Mouse (Mus musculus) kidney, postnatal 0 days (tissue): Measurements from ENCODE around the gene Chrdl2. TPM values are rescaled to one million over a fixed set of nuclear protein-coding genes. Genes with fewer than 3 reads are reported as not detected.
A peak's percentile ranks its signal among the peaks of the same experiment; 100 is the strongest.

Experiments used
- ATAC-seq: fragments of 200-750 bp; cut with Nextera tagmentation; replicated peaks from 2 replicates; pipeline ENCODE4 v1.8.0; 2017; ENCODE audit warnings: low read depth, moderate number of reproducible peaks, moderate TSS enrichment, moderate library complexity; ENCODE audit not compliant: low FRiP score
- DNase-seq: peaks from one replicate; pipeline ENCODE4 v3.0.0-alpha.2; 2016; ENCODE audit warnings: low spot score
- H3K27ac ChIP-seq: fragments of 300-500 bp; sonication (generic); 2 replicates; pipeline ENCODE4 v1.5.1; 2014; ENCODE audit warnings: mild to moderate bottlenecking
- H3K27me3 ChIP-seq: fragments of 300-500 bp; sonication (generic); 2 replicates; pipeline ENCODE4 v1.6.1; 2014; ENCODE audit warnings: low read length, mixed read lengths; ENCODE audit not compliant: insufficient read depth
- H3K36me3 ChIP-seq: fragments of 300-500 bp; sonication (generic); 2 replicates; pipeline ENCODE4 v1.6.1; 2014; ENCODE audit warnings: low read length, mixed read lengths; ENCODE audit not compliant: insufficient read depth
- H3K4me1 ChIP-seq: fragments of 300-500 bp; sonication (generic); replicated peaks from 2 replicates; pipeline ENCODE4 v1.6.1; 2014; ENCODE audit warnings: antibody characterized with exemption, low read length, mixed read lengths; ENCODE audit not compliant: insufficient read depth
- H3K4me2 ChIP-seq: fragments of 300-500 bp; sonication (generic); 2 replicates; pipeline ENCODE4 v1.6.1; 2014; ENCODE audit warnings: mild to moderate bottlenecking, low read length, moderate library complexity, mixed read lengths
- H3K4me3 ChIP-seq: fragments of 300-500 bp; sonication (generic); replicated peaks from 2 replicates; pipeline ENCODE4 v1.5.1; 2014; ENCODE audit warnings: low read depth, low read length
- H3K9ac ChIP-seq: fragments of 300-500 bp; sonication (generic); 2 replicates; pipeline ENCODE4 v1.6.1; 2014; ENCODE audit warnings: low read depth, low read length
- H3K9me3 ChIP-seq: fragments of 300-500 bp; sonication (generic); replicated peaks from 2 replicates; pipeline ENCODE4 v1.6.1; 2016; ENCODE audit warnings: low read length, inconsistent platforms, mixed read lengths
- CTCF ChIP-seq: IDR thresholded peaks from 2 replicates; pipeline ENCODE4 v1.5.1; 2016; ENCODE audit warnings: antibody characterized with exemption, low read depth, mild to moderate bottlenecking, moderate library complexity
- WGBS: fragments of 180-500 bp; shearing (Covaris S2); extraction: QIAGEN DNeasy Blood & Tissue Kit; methylation state at CpG from one replicate; pipeline ENCODE4 v1.1.7; 2014; 5-methylcytosine and 5-hydroxymethylcytosine counted together
- polyA plus RNA-seq: library from polyadenylated mRNA; unstranded; fragments of >200 nt; fragmentation: Nextera tagmentation; extraction: Ambion mirVana; gene quantifications from 2 replicates; pipeline ENCODE4 v1.2.1, GENCODE M21; 2015

Chrdl2 gene
- polyA plus RNA-seq, 1 experiment from 2014 or later: 0.32 TPM

DNA sequence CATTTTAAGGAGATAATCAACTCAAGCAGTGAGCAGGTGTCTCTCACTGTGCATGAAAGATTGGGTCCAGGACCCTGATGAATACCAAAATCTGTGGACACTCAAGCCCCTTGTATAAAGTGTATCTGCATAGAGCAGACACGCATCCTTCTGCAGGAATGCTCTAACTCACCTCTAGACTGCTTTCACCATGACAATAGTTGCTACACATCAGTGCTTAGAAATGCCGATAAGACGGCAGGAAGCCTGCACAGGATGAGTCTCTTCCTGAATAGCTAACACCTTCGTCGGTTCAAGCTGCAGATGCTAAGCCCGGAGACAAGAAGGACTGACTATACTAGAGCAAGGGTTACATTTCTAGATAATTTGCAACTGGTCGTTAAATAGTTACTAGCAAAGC lies 10.8 kb upstream of the Chrdl2 start:
- H3K9me3 ChIP-seq: no peaks in the 10 kb centered on the region
- H3K9ac ChIP-seq: no peak overlapping the region
- H3K4me2 ChIP-seq: no peak overlapping the region
- ATAC-seq (no peak), DNase-seq (no peak)
- WGBS: 60% methylated on average over 7 of the region's 7 CpGs
- no peaks in the 10 kb centered on the region for H3K36me3 ChIP-seq
- no peak overlapping the region for H3K27ac ChIP-seq
- no peaks in the 10 kb centered on the region for H3K27me3 ChIP-seq
- no peak for TF ChIP-seq CTCF
- H3K4me3 ChIP-seq: no peak overlapping the region
- H3K4me1 ChIP-seq: no peaks in the 10 kb centered on the region

- ATAC-seq: no peak
- H3K4me2 ChIP-seq: no peak overlapping the region
- TF ChIP-seq CTCF: no peak
Observed at GRCm38 (mm10) chr7:99998668-99999067, 7.3 kb upstream of the Chrdl2 start.

GRCm38 (mm10) chr7:100003781-100004180 lies 2.2 kb upstream of the Chrdl2 start:
- TF ChIP-seq CTCF: peak; percentile 62; the same call in 1 of the 2 replicates
- DNase-seq (no peak), ATAC-seq (no peak)
- no peak overlapping the region for H3K4me2 ChIP-seq
- H3K9ac ChIP-seq: no peak overlapping the region
- no peak overlapping the region for H3K4me3 ChIP-seq
- peaks cover 18% of the 10 kb centered on the region for H3K27me3 ChIP-seq
- no peak overlapping the region for H3K27ac ChIP-seq
- 57% methylated on average over 9 of the region's 9 CpGs for WGBS
- H3K4me1 ChIP-seq: no peaks in the 10 kb centered on the region
- no peaks in the 10 kb centered on the region for H3K9me3 ChIP-seq
- H3K36me3 ChIP-seq: no peaks in the 10 kb centered on the region

More at GRCm38 (mm10) chr7:99998668-99999067, 7.3 kb upstream of the Chrdl2 start:
- Histone ChIP-seq H3K9me3 (no peaks in the 10 kb centered on the region), H3K9ac (no peak overlapping the region), H3K27ac (no peak overlapping the region), H3K4me3 (no peak overlapping the region), H3K36me3 (no peaks in the 10 kb centered on the region), H3K4me1 (no peaks in the 10 kb centered on the region), H3K27me3 (no peaks in the 10 kb centered on the region)
- WGBS: 76% methylated on average over 3 of the region's 3 CpGs
- no peak for DNase-seq

GRCm38 (mm10) chr7:100006411-100006810 lies 439 bp downstream of the Chrdl2 start:
- H3K27ac ChIP-seq: no peak overlapping the region
- peak overlapping the region; percentile 84 for H3K4me2 ChIP-seq
- peak overlapping the region; percentile 44; the same call in 1 of the 2 replicates for H3K4me3 ChIP-seq
- no peak for TF ChIP-seq CTCF
- H3K4me1 ChIP-seq: no peaks in the 10 kb centered on the region
- H3K9ac ChIP-seq: no peak overlapping the region
- no peak for ATAC-seq
- 5% methylated on average over 11 of the region's 11 CpGs for WGBS
- no peak for DNase-seq
- H3K9me3 ChIP-seq: no peaks in the 10 kb centered on the region
- H3K36me3 ChIP-seq: no peaks in the 10 kb centered on the region
- peaks cover 18% of the 10 kb centered on the region for H3K27me3 ChIP-seq

DNA sequence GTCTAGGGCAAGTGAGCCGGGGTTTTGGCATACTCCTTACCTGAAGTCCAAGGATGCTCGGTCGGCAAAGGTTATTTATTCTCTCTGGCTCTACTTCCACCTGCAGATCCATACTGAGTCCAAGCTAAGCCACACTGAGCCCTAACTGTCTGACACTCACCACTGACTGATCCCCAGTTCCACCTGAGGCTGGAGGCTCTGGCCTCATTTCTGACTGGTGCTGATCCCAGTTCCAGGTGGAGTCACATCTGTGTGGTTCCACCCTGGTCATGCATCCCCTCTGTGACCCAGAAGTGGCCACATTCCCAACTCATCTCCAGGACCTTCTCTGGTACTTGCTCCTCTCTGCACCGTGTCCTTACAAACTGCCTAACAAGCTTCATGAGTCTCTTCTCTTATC lies 2.8 kb downstream of the Chrdl2 start:
- WGBS: 89% methylated on average over 4 of the region's 4 CpGs
- H3K36me3 ChIP-seq: no peaks in the 10 kb centered on the region
- no peak overlapping the region for H3K4me3 ChIP-seq
- peaks cover 18% of the 10 kb centered on the region for H3K27me3 ChIP-seq
- no peak for TF ChIP-seq CTCF
- H3K4me1 ChIP-seq: no peaks in the 10 kb centered on the region
- DNase-seq (no peak), ATAC-seq (no peak)
- no peak overlapping the region for H3K9ac ChIP-seq
- H3K9me3 ChIP-seq: no peaks in the 10 kb centered on the region
- no peak overlapping the region for H3K27ac ChIP-seq
- H3K4me2 ChIP-seq: no peak overlapping the region

DNA sequence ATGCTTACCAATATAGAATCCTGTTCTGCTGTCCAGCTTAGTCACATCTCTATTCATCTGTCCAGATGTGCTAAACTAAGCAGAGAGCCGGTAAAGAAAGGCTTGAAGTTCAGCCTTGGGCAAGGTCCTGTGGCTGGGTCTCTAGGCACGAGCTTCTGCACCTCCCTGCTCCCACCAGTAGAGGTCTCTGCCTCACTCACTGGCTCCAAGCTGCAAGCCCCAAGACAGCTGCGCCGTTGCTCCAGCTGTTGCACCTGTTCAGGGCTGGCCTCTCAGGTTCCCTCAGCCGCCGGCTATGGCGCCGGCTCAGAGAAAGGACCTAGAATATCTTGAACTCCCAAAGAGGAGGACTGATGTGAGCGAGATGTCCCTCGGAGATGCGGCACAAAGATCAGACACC lies 3.7 kb downstream of the Chrdl2 start:
- H3K36me3 ChIP-seq: no peaks in the 10 kb centered on the region
- TF ChIP-seq CTCF: peak; percentile 88
- 10% methylated on average over 11 of the region's 11 CpGs for WGBS
- no peak overlapping the region for H3K4me2 ChIP-seq
- no peak overlapping the region for H3K4me3 ChIP-seq
- no peak overlapping the region for H3K27ac ChIP-seq
- H3K9ac ChIP-seq: no peak overlapping the region
- H3K27me3 ChIP-seq: peaks cover 18% of the 10 kb centered on the region
- DNase-seq: peak; percentile 82
- no peaks in the 10 kb centered on the region for H3K9me3 ChIP-seq
- ATAC-seq: peak; percentile 73
- no peaks in the 10 kb centered on the region for H3K4me1 ChIP-seq

GRCm38 (mm10) chr7:100010711-100011110 lies 4.7 kb downstream of the Chrdl2 start:
- no peak overlapping the region for H3K4me2 ChIP-seq
- no peak overlapping the region for H3K27ac ChIP-seq
- H3K36me3 ChIP-seq: no peaks in the 10 kb centered on the region
- DNase-seq (no peak), ATAC-seq (peak; percentile 41; the same call in 1 of the 2 replicates)
- 29% methylated on average over 5 of the region's 5 CpGs for WGBS
- no peak overlapping the region for H3K4me3 ChIP-seq
- H3K9ac ChIP-seq: no peak overlapping the region
- TF ChIP-seq CTCF: no peak
- no peaks in the 10 kb centered on the region for H3K4me1 ChIP-seq
- H3K9me3 ChIP-seq: no peaks in the 10 kb centered on the region
- peaks cover 17% of the 10 kb centered on the region for H3K27me3 ChIP-seq
